27 mouse cellular contexts compared by ENCODE assay signal in genomic region chr1:126573097-126573496, GRCm38 (mm10).
"Had no signal": no experiment of that assay in that cellular context is flagged by ENCODE, and none has a peak within 500 bp of the region (broad histone marks: within the 10 kb centered on the region; RNA-seq: fewer than 3 reads in every experiment).

No protein-coding gene starts in this region.

- DNase-seq: heart, postnatal 10 days; heart, postnatal 14 days; heart, postnatal 36 days; heart, postnatal 4 days; kidney, adult 18-20 months; kidney, adult 8-10 months; kidney, adult 9 months; layer of hippocampus, adult 9-11 months; layer of hippocampus, postnatal 36 days had no signal

- H3K27ac ChIP-seq: heart, embryonic 10.5 days; heart, embryonic 13.5 days; heart, embryonic 15.5 days; hindbrain, embryonic 10.5 days; hindbrain, embryonic 15.5 days; hindbrain, postnatal 0 days; intestine, embryonic 15.5 days; kidney, embryonic 15.5 days; layer of hippocampus, adult 2 months; left cerebral cortex, adult 2 months had no signal

- H3K27me3 ChIP-seq: heart, embryonic 13.5 days; heart, embryonic 15.5 days; hindbrain, embryonic 12.5 days; hindbrain, embryonic 13.5 days; hindbrain, embryonic 15.5 days; intestine, embryonic 15.5 days; kidney, embryonic 15.5 days had no signal

- H3K9ac ChIP-seq: heart, embryonic 12.5 days; heart, embryonic 13.5 days; heart, embryonic 15.5 days; hindbrain, embryonic 12.5 days; hindbrain, embryonic 13.5 days; hindbrain, embryonic 14.5 days; hindbrain, embryonic 15.5 days; intestine, embryonic 15.5 days; kidney, embryonic 15.5 days had no signal

- ATAC-seq: inflammation-experienced regulatory T-cells, adult 6 months; intestine, embryonic 15.5 days; intestine, embryonic 16.5 days; intestine, postnatal 0 days had no signal

- H3K4me2 ChIP-seq: heart, embryonic 11.5 days; heart, embryonic 12.5 days; heart, embryonic 13.5 days; heart, embryonic 15.5 days; hindbrain, embryonic 12.5 days; hindbrain, embryonic 14.5 days; hindbrain, embryonic 15.5 days; intestine, embryonic 15.5 days; kidney, embryonic 15.5 days had no signal

- H3K4me3 ChIP-seq: heart, embryonic 10.5 days; heart, embryonic 12.5 days; heart, embryonic 13.5 days; heart, embryonic 15.5 days; hindbrain, embryonic 10.5 days; hindbrain, embryonic 12.5 days; hindbrain, embryonic 13.5 days; hindbrain, embryonic 15.5 days; intestine, embryonic 15.5 days; kidney, embryonic 15.5 days; layer of hippocampus, adult 2 months; left cerebral cortex, adult 2 months had no signal

- H3K9me3 ChIP-seq: heart, embryonic 10.5 days; heart, embryonic 12.5 days; heart, embryonic 13.5 days; heart, embryonic 15.5 days; hindbrain, embryonic 10.5 days; hindbrain, embryonic 12.5 days; hindbrain, embryonic 13.5 days; hindbrain, embryonic 15.5 days; intestine, embryonic 15.5 days; kidney, embryonic 15.5 days had no signal

- H3K4me1 ChIP-seq: heart, embryonic 13.5 days; intestine, embryonic 15.5 days had no signal

- H3K36me3 ChIP-seq: heart, embryonic 10.5 days; heart, embryonic 12.5 days; heart, embryonic 13.5 days; heart, embryonic 15.5 days; hindbrain, embryonic 10.5 days; hindbrain, embryonic 12.5 days; hindbrain, embryonic 13.5 days; hindbrain, embryonic 15.5 days; intestine, embryonic 15.5 days; kidney, embryonic 15.5 days had no signal
